Mouse (Mus musculus): ENCODE results near the gene Stx19.

GRCm38 (mm10) chr16:62873180-62873579, 58.7 kb downstream of the Stx19 start:
- TF ChIP-seq POLR2A (IDR thresholded peaks at IDR 0.05; ENCODE audit: borderline replicate concordance, insufficient read depth, low read length) (no peak), CTCF (IDR thresholded peaks at IDR 0.05; ENCODE audit: borderline replicate concordance, insufficient read depth, low read depth, low read length) (no peak)

Data from cerebellum, adult 2 months (tissue).